Mouse (Mus musculus) urinary bladder, postnatal 10 days (tissue): Measurements from ENCODE around the gene Nt5dc2.

Experiments
- DNase-seq: peaks from one replicate; pipeline ENCODE4 v3.0.0; 2022; ENCODE audit warnings: low spot score

Gene Nt5dc2

GRCm38 (mm10) chr14:31168425-31168824 lies 37.6 kb downstream of the Nt5dc2 start, which contains the start of gene Stab1:
Gene Stab1 (minus strand): TSS chr14:31168641.
- DNase-seq = no peak

GRCm38 (mm10) chr14:31169508-31169907 lies 38.7 kb downstream of the Nt5dc2 start:
- no peak for DNase-seq

- DNase-seq = no peak
Observed at GRCm38 (mm10) chr14:31170963-31171362, 40.1 kb downstream of the Nt5dc2 start.

DNA sequence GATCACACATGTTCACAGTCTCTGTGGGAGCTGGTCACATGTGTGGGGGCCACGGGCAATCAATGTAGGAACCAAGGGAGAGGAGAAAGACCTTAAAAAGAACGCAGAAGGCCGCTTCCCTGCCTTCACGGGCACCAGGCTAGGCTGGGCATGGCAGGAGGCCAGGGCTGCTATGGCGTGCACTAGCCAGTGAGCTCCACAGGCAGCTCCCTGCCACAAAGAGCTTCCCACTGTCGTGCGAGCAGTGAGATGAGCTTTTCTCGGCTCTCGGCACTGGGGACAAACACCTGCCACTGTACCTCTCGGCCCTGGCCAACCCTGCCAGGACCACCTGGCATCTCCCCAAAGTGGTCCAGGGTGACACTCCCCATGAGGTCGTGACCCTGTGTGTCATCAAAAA lies 40.5 kb downstream of the Nt5dc2 start:
- no peak for DNase-seq

GRCm38 (mm10) chr14:31171821-31172220 lies 41.0 kb downstream of the Nt5dc2 start:
- no peak for DNase-seq

- no peak for DNase-seq
Observed at GRCm38 (mm10) chr14:31172781-31173455, 42.1 kb downstream of the Nt5dc2 start.

DNA sequence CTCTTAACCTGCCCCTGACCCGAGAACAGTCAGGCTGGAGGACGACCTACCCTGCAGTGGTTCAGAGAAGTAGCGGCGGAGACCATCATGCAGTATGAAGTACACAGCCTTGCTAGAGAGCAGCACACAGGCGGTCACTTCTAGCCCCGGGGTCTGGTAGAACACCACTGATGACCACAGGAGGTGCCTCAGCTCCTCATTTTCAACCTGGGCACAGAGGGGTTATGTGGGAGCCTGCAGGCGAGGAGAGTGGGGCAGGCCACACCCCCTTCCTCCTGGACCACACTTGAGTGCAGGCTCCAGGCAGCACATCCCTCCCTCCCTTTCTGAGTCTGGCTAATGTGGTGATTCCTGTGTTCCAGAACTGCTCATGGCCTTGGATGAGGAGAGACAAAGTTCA lies 42.7 kb downstream of the Nt5dc2 start:
- DNase-seq = no peak

DNA sequence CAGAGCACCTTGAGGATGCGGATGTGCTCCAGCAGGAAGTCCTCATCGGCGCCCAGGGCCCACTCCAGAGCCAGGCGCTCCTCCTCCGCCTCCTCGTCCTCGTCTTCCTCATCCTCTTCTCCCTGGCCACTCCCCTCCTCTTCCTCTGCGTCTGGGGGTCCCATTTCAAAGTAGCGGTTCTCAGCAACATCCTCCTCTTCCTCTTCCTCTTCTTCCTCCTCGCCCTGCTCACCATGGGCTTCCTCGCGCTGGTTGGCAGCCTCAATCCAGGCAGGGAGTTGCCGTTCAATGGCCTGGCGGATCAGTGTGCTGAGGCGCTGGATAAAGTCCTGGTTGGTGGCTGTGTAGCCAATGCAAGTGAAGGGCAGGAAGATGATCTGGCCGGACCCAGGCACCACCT lies 46.4 kb downstream of the Nt5dc2 start:
- no peak for DNase-seq

GRCm38 (mm10) chr14:31177715-31178114 lies 46.9 kb downstream of the Nt5dc2 start:
- no peak for DNase-seq

DNA sequence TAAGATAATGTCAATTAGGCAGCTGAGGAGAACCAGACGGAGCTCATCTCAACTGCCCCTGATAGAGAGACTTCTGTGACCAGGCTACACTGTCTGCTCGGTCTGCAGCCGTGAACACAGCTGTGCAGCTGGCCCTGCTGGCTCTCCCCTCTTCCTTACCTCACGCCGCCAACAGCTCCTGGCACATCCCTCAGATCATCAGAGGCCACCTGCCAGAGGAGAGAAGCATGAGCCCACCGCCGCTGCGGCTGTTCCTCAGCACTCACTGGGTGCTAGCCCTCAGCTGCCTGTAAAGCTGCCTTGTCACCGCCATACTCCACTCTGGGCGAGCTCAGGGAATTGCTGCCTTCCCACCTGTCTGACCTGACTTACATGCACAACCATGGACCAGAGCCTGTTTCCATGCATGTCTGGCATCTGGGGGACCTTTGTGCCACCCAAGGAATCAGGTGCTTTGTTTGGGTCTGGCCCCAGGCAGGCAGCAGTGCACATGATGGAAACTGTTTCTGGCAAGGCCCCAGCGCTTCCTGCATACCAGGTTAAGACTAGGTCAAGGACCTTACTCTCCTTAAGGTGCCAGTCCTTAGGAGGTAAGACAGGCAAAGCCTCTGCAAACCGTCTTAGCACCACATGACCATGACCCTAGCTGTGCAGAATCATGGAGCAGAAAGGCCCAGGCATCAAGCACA lies 49.0 kb downstream of the Nt5dc2 start:
- DNase-seq = no peak

DNA sequence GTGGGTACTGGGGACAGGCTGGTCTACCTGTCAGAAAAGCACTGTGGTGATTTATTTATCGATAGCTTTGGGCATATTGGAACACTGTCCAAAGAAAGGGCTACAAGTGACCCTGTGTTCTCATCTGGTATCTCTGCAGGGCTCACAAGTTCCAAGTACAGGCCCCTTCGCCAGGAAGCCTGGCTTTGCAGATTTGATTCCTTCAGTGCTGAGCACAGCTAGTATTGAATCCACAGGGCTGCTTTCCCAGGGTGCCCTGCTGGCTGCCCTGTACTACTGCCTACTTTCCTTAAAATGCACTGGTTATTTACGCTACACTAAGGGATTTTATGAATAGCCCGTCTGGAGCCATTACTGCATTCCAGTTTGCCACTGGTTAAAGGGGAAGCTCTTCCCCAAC lies 50.7 kb downstream of the Nt5dc2 start:
- DNase-seq = no peak

GRCm38 (mm10) chr14:31182786-31183290 lies 52.0 kb downstream of the Nt5dc2 start:
- DNase-seq = no peak

DNA sequence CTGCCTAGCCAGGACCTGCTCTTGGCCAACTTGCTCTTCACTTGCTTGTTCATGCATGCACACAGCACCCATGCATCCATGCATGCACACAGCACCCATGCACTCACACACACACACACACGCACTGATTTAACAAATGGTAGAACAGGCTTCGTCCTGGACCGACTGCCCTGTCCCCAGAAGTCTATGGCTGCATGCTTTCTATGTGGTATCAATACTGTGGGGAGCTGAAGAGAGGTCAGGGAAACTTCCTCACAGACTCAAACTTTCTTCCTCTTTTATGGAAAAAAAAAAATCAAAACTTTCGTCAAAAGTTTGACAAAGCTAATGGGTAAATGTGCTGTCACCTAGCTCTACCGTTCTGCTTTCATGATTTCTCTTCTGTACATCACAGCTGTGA lies 52.7 kb downstream of the Nt5dc2 start:
- no peak for DNase-seq

DNA sequence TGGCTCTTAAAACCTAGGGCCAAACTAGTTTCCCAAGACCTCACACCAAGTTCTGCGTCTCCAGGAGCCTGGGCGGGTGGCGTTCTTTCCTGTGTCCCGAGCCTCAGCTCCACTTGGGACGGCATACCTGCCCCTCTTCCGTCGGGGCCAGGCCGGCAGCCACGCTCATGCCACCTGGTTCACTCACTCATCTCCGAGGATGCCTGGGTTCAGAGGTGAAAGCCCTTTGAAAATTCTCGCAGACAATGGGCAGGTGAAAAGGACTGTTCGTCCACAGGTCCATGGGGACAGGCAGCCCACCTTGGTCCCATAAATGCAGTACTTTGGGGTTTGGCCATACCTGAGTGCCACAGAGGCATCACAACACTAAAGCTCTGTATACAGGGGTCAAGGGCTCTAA lies 53.3 kb downstream of the Nt5dc2 start:
- DNase-seq = no peak

GRCm38 (mm10) chr14:31186656-31187055 lies 55.8 kb downstream of the Nt5dc2 start:
- no peak for DNase-seq
